Mouse (Mus musculus): Measurements from ENCODE around the gene BC035044.
"Not testable (repeated sequence)": the region's sequence is repeated elsewhere in the genome, so short reads cannot be mapped to it uniquely, and the experiment has no call there.

Gene BC035044

GRCm38 (mm10) chr6:128833046-128833445 lies 57.9 kb downstream of the BC035044 start:
- peak; percentile 55 for DNase-seq (ENCODE audit: low read depth)

GRCm38 (mm10) chr6:128829837-128830236 lies 61.1 kb downstream of the BC035044 start:
- DNase-seq (ENCODE audit: low read depth), result no peak

DNA sequence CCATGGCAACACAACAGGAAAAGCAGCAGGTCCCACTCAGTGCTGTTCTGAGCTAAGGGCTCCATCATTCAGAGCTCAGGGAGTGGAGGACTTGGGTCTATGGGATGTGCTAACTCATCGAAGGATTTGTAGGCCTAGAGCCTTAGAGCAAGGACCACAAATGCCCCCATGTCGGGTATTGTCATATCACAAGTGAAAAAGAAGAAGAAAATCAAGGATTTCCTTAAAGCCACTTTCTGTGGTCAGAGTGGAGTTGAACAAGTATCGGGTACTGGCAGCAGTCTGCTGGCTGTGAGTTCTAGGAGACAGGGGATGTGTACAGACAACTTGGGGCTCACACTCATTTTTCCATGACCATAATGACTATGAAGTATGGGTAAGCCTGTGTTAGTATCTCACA lies 64.1 kb downstream of the BC035044 start:
- DNase-seq (ENCODE audit: low read depth), result no peak

GRCm38 (mm10) chr6:128826132-128826531 lies 64.8 kb downstream of the BC035044 start, which contains the start of the genes Gm44511 and Klrb1b:
Gene Gm44511 (minus strand): TSS chr6:128826315.
Gene Klrb1b (minus strand): TSS chr6:128826331.
- DNase-seq (ENCODE audit: low read depth), result no peak

DNA sequence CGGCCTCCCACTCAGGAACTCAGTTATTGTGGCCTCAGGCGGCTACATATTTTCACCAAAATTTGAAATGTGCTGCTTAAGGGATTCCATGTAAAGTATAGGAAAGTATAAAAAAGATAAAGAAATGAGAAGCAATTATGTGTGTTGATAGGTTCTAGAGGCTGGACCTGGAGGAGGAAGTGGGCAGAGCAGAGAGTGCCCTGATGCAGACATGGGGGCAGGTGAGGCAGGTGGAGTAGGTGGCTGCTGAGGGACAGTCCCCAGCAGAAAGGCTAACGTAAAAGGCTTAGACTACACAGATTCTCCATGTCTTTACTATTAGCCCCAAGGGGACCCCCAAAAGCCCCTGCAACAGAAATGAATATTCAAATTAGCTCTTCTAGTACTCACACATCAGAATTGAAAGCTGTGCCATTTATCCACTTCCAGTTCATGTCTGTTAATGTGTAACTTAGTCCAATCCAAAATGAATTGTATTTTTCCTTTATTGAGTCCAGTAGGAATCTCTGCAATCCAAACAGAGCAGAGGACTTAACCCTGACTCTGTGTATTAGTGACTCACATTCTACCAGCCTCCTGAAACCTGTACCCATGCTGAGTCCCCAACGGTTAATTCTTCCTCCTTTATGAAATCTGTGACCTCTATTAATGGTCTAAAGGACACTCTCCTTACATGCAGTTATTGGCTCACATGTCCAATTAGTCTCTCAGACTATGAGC lies 72.7 kb downstream of the BC035044 start:
- DNase-seq (ENCODE audit: low read depth), result no peak

GRCm38 (mm10) chr6:128808532-128808931 lies 82.4 kb downstream of the BC035044 start:
- peak; percentile 85 for DNase-seq (ENCODE audit: low read depth)

DNA sequence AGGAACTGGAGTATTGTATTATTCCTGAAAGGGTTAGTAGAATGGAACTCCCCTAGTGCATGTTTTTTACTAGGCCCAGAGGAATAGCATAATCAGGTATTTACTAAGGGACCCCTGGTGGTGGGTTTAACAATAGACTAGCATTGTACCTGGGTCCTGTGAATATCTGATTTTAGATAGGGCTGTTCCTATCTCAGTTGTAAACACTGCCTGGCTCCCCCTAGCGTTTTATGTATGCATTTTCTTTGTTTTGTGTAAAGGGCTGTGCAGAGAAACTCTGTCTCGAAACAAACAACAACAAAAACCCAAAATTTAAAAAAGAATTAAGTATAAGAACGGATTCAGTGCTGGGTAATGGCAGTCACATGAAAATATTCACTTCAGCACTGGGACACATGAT lies 83.9 kb downstream of the BC035044 start:
- DNase-seq (ENCODE audit: low read depth), result peak; percentile 80

DNA sequence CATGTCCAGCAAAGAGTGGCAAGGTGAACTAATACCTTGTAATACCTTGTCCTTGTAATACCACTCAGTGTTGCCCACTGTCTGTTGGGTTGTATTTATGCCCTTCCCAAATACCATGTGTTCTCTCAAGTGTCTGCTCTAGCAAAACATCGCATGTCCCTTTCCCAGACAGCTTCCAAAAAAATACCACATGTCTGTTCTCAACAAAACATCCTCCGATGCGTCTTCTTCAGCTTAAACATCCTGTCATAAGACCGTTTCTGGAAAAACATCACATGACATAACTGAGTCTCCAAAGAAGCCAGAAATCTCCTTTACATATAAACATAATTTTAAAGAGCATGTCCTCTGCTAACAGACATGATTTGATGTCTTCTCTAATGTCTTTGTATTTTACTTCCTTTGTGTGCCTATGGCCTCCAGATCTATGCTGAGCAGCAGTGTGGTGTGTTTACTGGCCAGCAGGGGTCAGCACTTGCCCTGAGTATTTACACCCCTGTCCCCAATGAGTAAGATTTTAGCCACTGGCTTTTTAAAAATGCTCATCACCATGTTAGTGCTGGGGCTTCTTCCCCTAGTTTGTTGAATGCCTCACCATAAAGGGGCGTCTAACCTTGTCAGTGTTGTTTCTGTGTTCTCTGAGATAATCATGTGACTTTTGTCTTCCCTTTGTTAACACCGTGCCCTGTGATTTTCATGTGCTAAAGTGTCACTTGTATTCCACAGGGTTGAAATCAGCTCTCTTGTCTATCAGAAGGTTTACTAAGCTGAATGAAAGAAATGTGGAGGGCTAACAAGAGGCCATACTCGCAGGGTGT lies 85.9 kb downstream of the BC035044 start:
- DNase-seq (ENCODE audit: low read depth), result peak; percentile 86

DNA sequence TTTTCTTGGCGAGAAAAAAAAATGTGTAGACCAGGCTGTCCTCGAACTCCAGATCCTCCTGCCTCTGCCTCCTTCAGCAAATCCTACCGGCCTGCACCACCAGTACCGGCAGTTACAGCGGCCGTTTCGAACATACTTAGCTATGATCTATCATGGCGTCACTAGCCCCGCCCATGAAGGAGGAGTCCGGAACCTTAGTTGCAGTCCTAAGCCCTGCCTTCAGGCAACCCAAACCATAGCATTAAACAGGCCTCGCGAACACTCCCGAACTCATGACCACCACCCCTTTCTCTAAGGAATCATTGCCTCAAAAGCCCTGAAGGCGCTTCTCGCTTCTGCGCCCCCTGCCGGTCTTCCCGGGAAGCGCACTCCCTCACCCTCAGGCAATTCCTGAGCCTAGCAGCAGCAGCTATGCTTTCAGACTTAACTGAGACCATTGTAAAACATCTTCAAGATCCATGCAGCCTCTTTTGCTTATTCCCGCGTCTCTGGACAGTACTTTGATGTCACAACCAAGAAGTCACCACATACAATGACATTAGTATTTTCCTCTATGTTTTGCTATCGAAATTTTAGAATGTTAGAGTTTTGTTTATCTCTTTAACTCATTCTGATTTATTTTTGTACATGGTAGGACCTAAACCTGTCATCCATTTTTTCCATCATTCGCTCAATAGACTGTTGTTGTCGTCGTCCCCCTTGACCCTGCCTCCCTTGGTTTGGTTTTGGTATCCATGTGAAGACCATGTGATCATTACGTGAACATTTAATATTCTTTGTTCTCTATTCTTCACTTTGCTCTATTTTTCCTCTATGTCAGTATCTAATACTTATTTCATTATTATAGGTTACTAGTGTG lies 87.7 kb downstream of the BC035044 start:
- DNase-seq (ENCODE audit: low read depth), result peak; percentile 100

DNA sequence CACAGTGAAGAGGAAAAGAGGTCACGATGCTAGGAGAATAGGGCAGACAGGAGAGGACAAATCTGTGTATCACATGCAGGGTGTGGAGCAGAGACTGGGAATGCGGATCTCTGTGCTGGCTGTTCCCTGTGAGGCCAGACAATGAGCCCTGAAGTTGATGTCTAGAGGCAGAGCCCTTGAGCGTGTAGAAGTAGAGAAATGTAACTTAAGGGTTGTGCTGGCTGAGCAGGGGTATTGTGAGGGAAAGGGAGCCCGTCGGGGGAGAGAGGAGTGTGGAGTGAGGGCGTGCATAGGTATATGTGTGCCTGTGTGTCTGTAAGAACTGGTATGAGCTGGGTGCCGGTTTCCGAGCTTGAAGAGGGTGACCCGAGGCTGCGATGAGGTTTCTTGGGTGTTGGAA lies 88.4 kb downstream of the BC035044 start:
- no peak for DNase-seq (ENCODE audit: low read depth)

GRCm38 (mm10) chr6:128800696-128801095 lies 90.2 kb downstream of the BC035044 start:
- not testable (repeated sequence) for DNase-seq (ENCODE audit: low read depth)

DNA sequence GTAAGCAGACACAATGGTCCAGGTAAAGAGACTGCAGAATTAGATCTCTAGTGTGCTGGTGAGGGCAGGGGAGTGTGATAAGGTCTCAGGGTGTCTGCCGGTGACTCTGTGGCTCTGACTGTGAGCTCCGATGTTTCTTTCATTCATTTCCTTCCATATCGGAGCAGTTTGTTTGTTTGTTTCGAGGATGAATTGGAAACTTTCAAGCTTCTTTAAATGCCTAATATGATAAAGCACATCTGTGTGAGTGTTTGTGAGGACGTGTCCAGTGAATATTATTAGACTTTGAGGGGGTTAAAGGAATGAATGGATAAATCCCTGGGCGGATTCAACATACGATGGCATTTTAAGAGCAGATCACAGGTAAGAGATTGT lies 91.0 kb downstream of the BC035044 start:
- DNase-seq (ENCODE audit: low read depth), result peak; percentile 69

GRCm38 (mm10) chr6:128799144-128799895 lies 91.6 kb downstream of the BC035044 start:
- DNase-seq (ENCODE audit: low read depth), result peak; percentile 97
